Mouse (Mus musculus) fat pad, adult 2 months (tissue): ENCODE measurements around the gene Phlpp1.
A peak's percentile ranks its signal among the peaks of the same experiment; 100 is the strongest.
"Not testable (repeated sequence)": the region's sequence is repeated elsewhere in the genome, so short reads cannot be mapped to it uniquely, and the experiment has no call there.

Experiments
- DNase-seq: peaks from one replicate; pipeline ENCODE4 v3.0.0-alpha.2; 2011; ENCODE audit warnings: low read depth, low spot score; ENCODE audit errors: extremely low read depth

Phlpp1 gene

GRCm38 (mm10) chr1:106309394-106310039 is 138.0 kb downstream of the Phlpp1 start:
- DNase-seq, result no peak

- DNase-seq, result no peak
Observed at GRCm38 (mm10) chr1:106310285-106310684, 138.7 kb downstream of the Phlpp1 start.

GRCm38 (mm10) chr1:106311830-106312229 is 140.3 kb downstream of the Phlpp1 start:
- DNase-seq, result not testable (repeated sequence)

- DNase-seq, result no peak
Observed at GRCm38 (mm10) chr1:106314476-106314875, 142.9 kb downstream of the Phlpp1 start.

GRCm38 (mm10) chr1:106316641-106317304 is 145.2 kb downstream of the Phlpp1 start:
- DNase-seq, result no peak

- no peak for DNase-seq
Observed at GRCm38 (mm10) chr1:106318341-106318740, 146.8 kb downstream of the Phlpp1 start.

- DNase-seq, result peak; percentile 39
Observed at GRCm38 (mm10) chr1:106320583-106320982, 149.0 kb downstream of the Phlpp1 start.

GRCm38 (mm10) chr1:106321432-106322126 is 150.0 kb downstream of the Phlpp1 start:
- no peak for DNase-seq

GRCm38 (mm10) chr1:106326691-106327090 is 155.1 kb downstream of the Phlpp1 start:
- no peak for DNase-seq

- DNase-seq, result no peak
Observed at GRCm38 (mm10) chr1:106342100-106342499, 170.5 kb downstream of the Phlpp1 start.

- DNase-seq, result no peak
Observed at GRCm38 (mm10) chr1:106345265-106345664, 173.7 kb downstream of the Phlpp1 start.

- DNase-seq, result no peak
Observed at GRCm38 (mm10) chr1:106346776-106347175, 175.2 kb downstream of the Phlpp1 start.

- no peak for DNase-seq
Observed at GRCm38 (mm10) chr1:106349116-106349515, 177.6 kb downstream of the Phlpp1 start.

GRCm38 (mm10) chr1:106351512-106351911 is 180.0 kb downstream of the Phlpp1 start:
- DNase-seq, result no peak

GRCm38 (mm10) chr1:106352801-106353511 is 181.4 kb downstream of the Phlpp1 start:
- DNase-seq, result no peak

GRCm38 (mm10) chr1:106353993-106354392 is 182.4 kb downstream of the Phlpp1 start:
- no peak for DNase-seq

GRCm38 (mm10) chr1:106359474-106359873 is 187.9 kb downstream of the Phlpp1 start:
- DNase-seq, result no peak

- no peak for DNase-seq
Observed at GRCm38 (mm10) chr1:106362841-106363604, 191.5 kb downstream of the Phlpp1 start.

GRCm38 (mm10) chr1:106369330-106369729 is 197.8 kb downstream of the Phlpp1 start:
- DNase-seq, result no peak

GRCm38 (mm10) chr1:106372446-106372845 is 200.9 kb downstream of the Phlpp1 start:
- DNase-seq, result no peak

- no peak for DNase-seq
Observed at GRCm38 (mm10) chr1:106373656-106374055, 202.1 kb downstream of the Phlpp1 start.
